In genomic region chr12:32885041-32885440, GRCm38 (mm10) we compare ENCODE assay signal across 13 mouse cellular contexts.
"Had no signal": no experiment of that assay in that cellular context is flagged by ENCODE, and none has a peak within 500 bp of the region (broad histone marks: within the 10 kb centered on the region; RNA-seq: fewer than 3 reads in every experiment).

No protein-coding gene starts in this region.

- H3K9ac ChIP-seq: limb, embryonic 12.5 days; liver, embryonic 13.5 days; liver, postnatal 0 days; lung, embryonic 15.5 days; midbrain, embryonic 13.5 days; neural tube, embryonic 15.5 days had no signal

- H3K27ac ChIP-seq: limb, embryonic 12.5 days; liver, embryonic 13.5 days; lung, embryonic 15.5 days; midbrain, embryonic 13.5 days; neural tube, embryonic 15.5 days had no signal

- DNase-seq: layer of hippocampus, adult 9-11 months; layer of hippocampus, postnatal 36 days; liver; liver, embryonic 13.5 days; liver, postnatal 0 days; right cerebral cortex, adult 18-20 months; right cerebral cortex, postnatal 25 days; thymus, adult 18-20 months; thymus, postnatal 25 days had no signal

- H3K4me2 ChIP-seq: limb, embryonic 12.5 days; liver, embryonic 13.5 days; lung, embryonic 15.5 days; midbrain, embryonic 13.5 days; neural tube, embryonic 15.5 days had no signal

- H3K27me3 ChIP-seq: limb, embryonic 12.5 days; liver, embryonic 13.5 days; lung, embryonic 15.5 days; midbrain, embryonic 13.5 days; neural tube, embryonic 15.5 days had no signal

- H3K4me1 ChIP-seq: limb, embryonic 12.5 days; liver, embryonic 13.5 days; lung, embryonic 15.5 days; midbrain, embryonic 13.5 days; neural tube, embryonic 15.5 days had no signal

- H3K36me3 ChIP-seq: limb, embryonic 12.5 days; liver, embryonic 13.5 days; lung, embryonic 15.5 days; midbrain, embryonic 13.5 days; neural tube, embryonic 15.5 days had no signal

- ATAC-seq: liver, postnatal 0 days; midbrain, embryonic 13.5 days had no signal

- H3K4me3 ChIP-seq: limb, embryonic 12.5 days; liver, embryonic 13.5 days; lung, embryonic 15.5 days; midbrain, embryonic 13.5 days; neural tube, embryonic 15.5 days had no signal

- H3K9me3 ChIP-seq: limb, embryonic 12.5 days; liver, embryonic 13.5 days; lung, embryonic 15.5 days; midbrain, embryonic 13.5 days; neural tube, embryonic 15.5 days had no signal
